Mouse (Mus musculus): ENCODE data around the gene Zc3h12a.

Gene Zc3h12a

GRCm38 (mm10) chr4:125144211-125144610, 16.6 kb upstream of the Zc3h12a start:
- no peak for DNase-seq

GRCm38 (mm10) chr4:125138321-125138720, 10.7 kb upstream of the Zc3h12a start:
- no peak for DNase-seq

GRCm38 (mm10) chr4:125136303-125136888, 8.8 kb upstream of the Zc3h12a start:
- DNase-seq, result no peak

DNA sequence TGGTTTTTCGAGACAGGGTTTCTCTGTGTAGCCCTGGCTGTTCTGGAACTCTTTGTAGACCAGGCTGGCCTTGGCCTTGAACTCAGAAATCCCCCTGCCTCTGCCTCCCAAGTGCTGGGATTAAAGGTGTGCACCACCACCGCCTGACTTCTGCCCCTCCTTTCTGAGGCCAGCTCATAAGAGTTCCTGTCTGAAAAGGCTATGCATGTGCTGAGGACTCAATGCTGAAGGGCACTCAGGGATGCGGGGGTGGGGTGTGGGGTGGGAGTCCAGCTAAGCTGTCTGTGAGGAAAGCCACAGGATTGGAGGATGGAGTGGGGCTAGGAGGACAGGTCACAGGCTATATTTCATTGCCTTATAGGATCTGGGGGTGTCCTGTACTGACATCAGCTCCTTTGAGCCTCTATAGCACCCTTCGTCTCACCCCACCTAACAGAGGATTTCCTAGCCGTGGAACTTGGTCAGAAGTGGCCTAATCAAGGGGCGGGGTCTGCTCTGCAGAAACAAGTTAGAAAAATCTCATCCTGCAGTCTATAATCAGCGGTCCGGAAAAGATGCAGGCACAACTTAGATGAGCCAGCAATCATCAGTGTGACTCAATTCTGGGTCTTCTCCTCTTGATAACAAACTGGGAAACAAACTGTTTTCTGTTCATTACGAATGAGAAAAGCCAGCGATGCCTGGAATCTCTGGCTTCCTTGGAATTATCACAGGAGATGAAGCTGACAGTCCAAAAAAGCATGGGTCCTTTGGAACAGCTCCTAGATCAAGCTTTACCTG, 7.6 kb upstream of the Zc3h12a start:
- no peak for DNase-seq

- no peak for DNase-seq
Measured at GRCm38 (mm10) chr4:125134631-125135030, 7.0 kb upstream of the Zc3h12a start.

DNA sequence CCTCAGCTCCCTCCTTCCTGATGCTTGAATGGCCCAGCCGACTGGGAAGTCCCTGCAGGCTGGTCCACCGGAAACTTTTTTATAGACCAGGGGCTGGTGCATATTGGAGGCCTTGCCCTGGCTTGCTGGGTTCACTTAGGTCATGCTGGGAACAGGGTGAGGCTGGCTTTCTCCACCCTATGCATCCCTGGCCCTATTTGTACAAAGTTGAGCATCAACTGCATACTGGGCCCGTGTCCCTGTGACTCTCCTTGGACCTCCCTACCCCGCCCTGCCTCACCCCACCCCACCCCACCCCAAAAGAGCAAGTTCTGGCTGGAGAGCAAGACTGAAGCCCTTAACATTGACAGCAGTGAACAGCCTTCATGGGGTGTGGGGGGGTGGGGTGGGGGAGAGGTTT, 6.6 kb upstream of the Zc3h12a start:
- DNase-seq, result no peak

- DNase-seq, result peak in 1 of 2 experiments; percentile 73
Measured at GRCm38 (mm10) chr4:125132394-125132793, 4.8 kb upstream of the Zc3h12a start.

- DNase-seq, result no peak
Measured at GRCm38 (mm10) chr4:125131493-125131892, 3.9 kb upstream of the Zc3h12a start.

DNA sequence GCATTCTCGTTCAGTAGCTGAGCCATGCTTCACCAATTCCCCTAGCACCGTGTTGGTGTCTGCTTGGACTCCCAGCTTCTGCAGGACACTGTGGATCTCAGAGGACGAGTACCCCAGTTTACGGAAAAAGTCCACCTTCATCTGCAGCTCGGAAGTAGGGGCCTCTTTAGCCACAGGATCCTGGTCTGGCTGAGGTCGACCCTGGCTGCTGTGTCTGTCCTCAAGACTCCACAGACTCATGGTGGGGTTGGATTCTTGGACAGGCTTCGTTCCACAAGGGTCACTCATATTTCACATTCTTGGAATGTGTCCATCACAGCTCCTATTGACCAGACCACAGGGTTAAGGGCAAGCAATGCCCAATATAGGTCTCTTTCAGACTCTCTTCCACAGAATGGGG, 879 bp downstream of the Zc3h12a start:
- no peak for DNase-seq

DNA sequence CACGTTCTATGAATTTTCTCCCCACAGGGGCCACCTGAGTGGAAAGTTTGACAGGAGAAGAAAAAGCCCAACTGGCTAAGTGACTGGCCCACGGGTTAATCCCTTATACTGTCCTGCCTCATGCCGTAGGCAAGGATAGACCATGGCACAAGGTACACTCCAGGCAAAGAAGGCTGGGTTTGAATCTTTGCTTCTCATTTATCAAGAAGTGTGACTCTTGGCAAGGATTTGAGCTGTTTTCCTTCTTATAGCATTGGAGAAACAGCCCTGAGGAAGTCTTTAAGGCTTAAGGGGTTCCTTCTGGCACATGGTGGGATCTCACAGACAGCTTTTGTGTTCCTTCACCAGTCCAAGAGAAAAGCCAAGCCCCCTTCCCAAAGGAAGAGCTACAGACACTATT, 1.5 kb downstream of the Zc3h12a start:
- DNase-seq, result no peak

- DNase-seq, result no peak
Measured at GRCm38 (mm10) chr4:125125361-125125921, 2.2 kb downstream of the Zc3h12a start.

GRCm38 (mm10) chr4:125124424-125125209, 3.0 kb downstream of the Zc3h12a start:
- peak; percentile 48 to 57 for DNase-seq

GRCm38 (mm10) chr4:125123279-125123671, 4.4 kb downstream of the Zc3h12a start:
- DNase-seq, result peak in 1 of 2 experiments; percentile 47

DNA sequence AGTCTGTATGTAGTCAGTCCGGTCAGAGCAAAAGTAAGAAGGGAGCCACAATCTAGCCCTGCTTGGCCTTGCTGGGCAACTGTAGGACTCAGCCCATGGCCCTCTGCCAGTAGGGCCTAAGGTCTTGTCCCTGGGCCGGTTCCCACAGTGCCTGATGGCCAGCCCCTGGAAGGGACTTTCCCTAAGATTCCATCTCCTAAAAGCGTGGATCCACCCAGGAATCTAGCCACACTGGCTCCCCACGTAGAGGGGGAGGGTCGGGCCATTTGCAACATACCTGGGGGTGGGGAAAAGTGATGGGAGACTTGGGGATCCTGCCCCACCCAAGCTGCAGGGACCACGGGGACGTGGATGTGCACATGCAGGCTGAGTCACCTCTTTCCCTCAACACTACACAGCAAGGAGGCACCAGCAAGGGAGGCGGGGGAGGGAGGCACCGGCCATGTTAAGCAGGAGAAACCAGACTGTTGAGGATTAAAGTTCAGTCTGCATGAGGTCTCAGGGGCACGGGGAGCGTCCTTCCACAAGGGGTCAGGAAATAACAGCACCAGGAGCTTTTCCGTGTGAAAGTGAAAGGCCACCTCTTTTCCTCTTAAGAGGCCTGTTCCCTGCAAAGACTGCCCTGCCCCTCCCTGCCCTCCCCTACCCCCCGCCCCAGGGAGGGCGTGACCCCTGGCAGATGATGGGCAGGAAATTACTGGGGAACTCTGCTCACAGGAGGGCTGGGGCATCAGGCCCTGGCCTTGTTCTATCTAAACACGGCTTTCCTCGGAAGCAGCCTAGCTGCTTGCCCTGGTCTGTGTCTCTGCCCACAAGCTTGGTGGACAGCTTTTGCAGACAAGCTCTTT, 5.0 kb downstream of the Zc3h12a start:
- peak; percentile 80 for DNase-seq

GRCm38 (mm10) chr4:125119721-125120120, 7.9 kb downstream of the Zc3h12a start:
- no peak for DNase-seq

- no peak for DNase-seq
Measured at GRCm38 (mm10) chr4:125119070-125119469, 8.6 kb downstream of the Zc3h12a start.

- no peak for DNase-seq
Measured at GRCm38 (mm10) chr4:125117902-125118320, 9.7 kb downstream of the Zc3h12a start.

DNA sequence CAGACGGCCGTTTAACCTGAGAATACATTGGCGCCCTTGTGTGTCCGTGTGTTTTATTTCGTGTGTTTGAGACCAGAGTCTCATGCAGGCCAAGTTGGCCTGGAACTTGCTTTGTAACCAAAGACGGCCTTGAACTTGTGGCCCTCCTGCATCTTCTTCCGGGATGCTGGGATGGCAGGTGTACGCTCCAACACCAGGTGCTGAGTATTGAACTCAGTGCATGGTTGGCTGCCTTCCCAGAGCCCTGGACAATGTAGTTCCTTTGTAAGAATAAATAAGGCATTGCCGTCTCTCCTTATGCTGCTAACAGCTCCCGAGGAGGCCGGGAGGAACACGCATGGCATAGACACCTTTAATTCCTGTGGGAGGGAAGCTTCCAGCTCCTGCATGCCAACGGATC, 10.7 kb downstream of the Zc3h12a start:
- DNase-seq, result no peak

- DNase-seq, result peak; percentile 81 to 82
Measured at GRCm38 (mm10) chr4:125116090-125116861, 11.4 kb downstream of the Zc3h12a start.

DNA sequence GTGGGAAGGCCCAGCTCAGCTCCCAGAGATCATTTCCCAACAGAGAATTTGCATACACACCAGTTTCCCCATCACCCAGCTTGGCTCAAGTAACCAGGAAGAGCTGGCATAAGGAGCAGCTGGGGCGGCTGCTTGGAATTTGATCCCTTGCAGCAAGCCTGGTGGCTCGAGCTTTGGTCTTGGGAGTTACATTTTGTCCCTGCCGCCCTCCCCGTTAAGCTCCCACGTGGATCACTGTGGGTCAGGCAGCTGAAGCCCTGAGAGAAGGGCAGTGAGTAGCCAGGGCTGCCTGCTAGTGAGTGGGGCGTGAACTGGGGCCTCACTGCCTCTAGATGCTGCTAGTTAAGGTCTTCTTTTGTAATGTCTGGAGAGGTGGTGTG, 11.9 kb downstream of the Zc3h12a start:
- DNase-seq, result peak; percentile 82 to 86

DNA sequence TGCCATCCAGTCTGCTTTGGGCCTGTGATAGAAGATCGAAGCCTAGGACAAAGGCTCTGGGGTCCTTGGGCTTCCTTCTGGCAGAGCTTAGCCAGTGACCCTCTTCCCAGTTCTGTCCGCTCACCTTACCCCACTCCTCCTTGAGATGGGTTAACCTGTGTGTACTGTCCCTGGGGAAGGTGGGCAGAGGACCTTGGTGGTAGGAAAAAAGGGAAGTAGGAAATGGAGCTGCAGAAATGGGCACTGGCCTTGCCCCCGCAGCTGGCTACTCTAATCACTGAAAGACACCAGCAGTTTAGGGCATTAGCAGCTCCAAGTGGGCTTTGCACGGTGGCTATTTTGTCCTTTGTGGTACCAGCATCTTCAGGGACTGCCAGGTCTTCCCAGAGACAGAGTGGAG, 12.6 kb downstream of the Zc3h12a start:
- DNase-seq, result no peak

GRCm38 (mm10) chr4:125114638-125115037, 13.0 kb downstream of the Zc3h12a start:
- peak; percentile 73 to 89 for DNase-seq
